Mouse (Mus musculus) heart, adult 2 months (tissue): Measurements from ENCODE around the gene H1foo. TPM values are rescaled to one million over a fixed set of nuclear protein-coding genes. Genes with fewer than 3 reads are reported as not detected.

ENCODE experiments used
- DNase-seq, 2 experiments: peaks; one replicate each; pipeline ENCODE4 v3.0.0; 2021
- H3K27ac ChIP-seq: fragments of 200-600 bp; 2 replicates; pipeline ENCODE4 v1.8.1; 2022
- H3K27me3 ChIP-seq: fragments of 200-500 bp; 2 replicates; pipeline ENCODE4 v1.6.1; 2012; ENCODE audit warnings: mild to moderate bottlenecking, low read length, inconsistent platforms, mixed read lengths; ENCODE audit not compliant: control insufficient read depth, insufficient read depth
- H3K36me3 ChIP-seq: fragments of 200-500 bp; 2 replicates; pipeline ENCODE4 v1.6.1; 2012; ENCODE audit warnings: low read length, inconsistent platforms; ENCODE audit not compliant: control insufficient read depth, insufficient read depth
- H3K4me1 ChIP-seq: fragments of 200-500 bp; 2 replicates; pipeline ENCODE4 v1.6.1; 2011; ENCODE audit warnings: low read length; ENCODE audit not compliant: control insufficient read depth, insufficient read depth
- H3K4me3 ChIP-seq: fragments of 200-600 bp; 2 replicates; pipeline ENCODE4 v1.8.1; 2022
- H3K79me2 ChIP-seq: fragments of 200-500 bp; replicated peaks from 2 replicates; pipeline ENCODE4 v1.6.1; 2012; ENCODE audit warnings: mild to moderate bottlenecking, inconsistent platforms, low read length, moderate library complexity, mixed read lengths; ENCODE audit not compliant: control insufficient read depth, insufficient read depth
- H3K9ac ChIP-seq: fragments of 200-500 bp; 2 replicates; pipeline ENCODE4 v1.6.1; 2012; ENCODE audit warnings: low read depth, mild to moderate bottlenecking, control low read depth, inconsistent platforms, low read length, mixed read lengths
- CTCF ChIP-seq: fragments of 200-600 bp; IDR thresholded peaks from 2 replicates; pipeline ENCODE4 v1.8.1; 2022; ENCODE audit warnings: antibody characterized with exemption, mild to moderate bottlenecking, moderate library complexity
- EP300 ChIP-seq: fragments of 200-500 bp; IDR thresholded peaks from 2 replicates; pipeline ENCODE4 v1.6.1; 2011; ENCODE audit warnings: low read depth, low read length, control low read depth; ENCODE audit not compliant: insufficient read depth
- POLR2A ChIP-seq: fragments of 200-500 bp; IDR thresholded peaks from 2 replicates; pipeline ENCODE4 v1.6.1; 2011; ENCODE audit warnings: mild to moderate bottlenecking, low read depth, low read length, control low read depth; ENCODE audit not compliant: insufficient read depth
- WGBS: fragments of 180-500 bp; shearing (Covaris S2); methylation state at CpG from one replicate; pipeline ENCODE4 v1.1.7; 2018; 5-methylcytosine and 5-hydroxymethylcytosine counted together
- intact Hi-C: fragments of 180-260 bp; cut with DNase I; formaldehyde crosslinking; loops from one replicate; pipeline ENCODE4 v1.15.1; 2025
- polyA plus RNA-seq: library from polyadenylated mRNA; depleted of rRNA; stranded (reverse); fragments of >200 nt; gene quantifications from 2 replicates; pipeline ENCODE4 v1.2.3, GENCODE M21; 2012
- total RNA-seq, 2 experiments: library from RNA; stranded (reverse); gene quantifications; 2 replicates each; pipeline ENCODE4 v1.2.3; 2021

The H1foo gene
- total and polyA plus RNA-seq, 3 experiments = not detected

DNA sequence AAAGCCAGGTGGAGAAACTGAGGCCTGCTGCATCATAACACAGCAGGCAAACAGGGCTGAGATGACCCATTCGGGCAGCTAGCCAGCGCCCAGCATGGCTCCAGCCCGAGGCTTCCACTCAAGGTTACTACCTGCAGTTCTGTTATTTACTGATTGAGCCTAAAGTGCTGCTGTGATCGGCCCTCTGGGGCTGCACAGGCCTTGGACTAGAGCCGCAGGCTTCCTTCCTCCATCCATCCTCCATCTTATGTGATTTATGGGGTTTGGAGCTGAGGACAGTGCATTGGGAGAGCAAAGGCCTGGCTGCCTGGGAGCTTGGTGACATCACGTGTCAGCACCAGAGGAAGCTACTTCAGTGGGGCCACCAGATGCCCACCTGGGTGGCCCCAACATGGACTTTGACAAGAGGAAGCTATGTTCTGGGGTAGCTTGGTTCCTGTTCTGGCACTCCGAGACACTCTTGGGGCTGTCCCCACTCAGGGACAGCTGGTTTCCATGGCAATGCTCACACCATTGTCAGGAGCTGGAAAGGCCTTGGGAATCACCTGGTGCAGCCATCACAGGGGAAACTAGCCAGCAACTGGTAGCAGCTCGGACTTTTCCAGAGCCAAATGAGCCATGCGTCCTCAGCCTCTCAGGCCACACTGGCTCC is 42.5 kb downstream of the H1foo start:
- TF ChIP-seq EP300 = no peak
- TF ChIP-seq POLR2A = 0 out of 2 replicates have a peak, but pooled peaks have one; percentile 5
- Histone ChIP-seq H3K36me3 (no peaks in the 10 kb centered on the region), H3K79me2 (peaks cover 7% of the 10 kb centered on the region), H3K9ac (no peak overlapping the region), H3K27me3 (no peaks in the 10 kb centered on the region), H3K27ac (peak overlapping the region; percentile 69), H3K4me1 (peaks cover 37% of the 10 kb centered on the region), H3K4me3 (peak overlapping the region; percentile 2; the same call in 1 of the 2 replicates)
- DNase-seq = peak in 1 of 2 experiments; percentile 45
- 46% methylated on average over 9 of the region's 9 CpGs for WGBS
- intact Hi-C loops = loop anchor here (2.0 kb wide), 1 partner anchor 14 kb away; no protein-coding TSS in a partner anchor

DNA sequence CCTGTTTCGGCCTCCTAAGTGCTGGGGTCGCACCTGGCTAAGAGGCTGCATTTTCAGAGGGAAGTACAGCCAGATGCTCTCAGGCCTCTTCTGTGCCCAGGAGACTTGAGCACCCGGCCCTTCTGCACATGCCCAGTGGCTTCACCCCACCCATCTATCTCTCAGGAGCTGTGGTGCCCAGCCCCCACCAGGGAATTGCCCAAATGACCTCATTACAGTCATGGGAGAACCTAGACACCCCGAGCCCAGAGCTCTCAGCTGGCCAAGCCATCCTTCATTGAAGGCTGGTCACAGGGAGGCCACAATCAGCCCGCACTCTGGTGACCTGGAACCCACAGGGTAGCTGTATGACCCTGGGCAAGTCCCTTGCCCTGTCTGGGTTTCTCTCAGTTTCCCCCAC is 44.3 kb downstream of the H1foo start:
- no peak for TF ChIP-seq EP300
- no peak for TF ChIP-seq POLR2A
- no peak for TF ChIP-seq CTCF
- Histone ChIP-seq H3K27me3 (no peaks in the 10 kb centered on the region), H3K27ac (peak overlapping the region; percentile 57), H3K4me3 (peak overlapping the region; percentile 25; the same call in 1 of the 2 replicates), H3K36me3 (no peaks in the 10 kb centered on the region), H3K9ac (peak overlapping the region; percentile 27; the same call in 1 of the 2 replicates), H3K4me1 (peaks cover 30% of the 10 kb centered on the region), H3K79me2 (peaks cover 12% of the 10 kb centered on the region)
- no peak for DNase-seq
- intact Hi-C loops = no loop called here
- WGBS = 53% methylated on average over 5 of the region's 5 CpGs

DNA sequence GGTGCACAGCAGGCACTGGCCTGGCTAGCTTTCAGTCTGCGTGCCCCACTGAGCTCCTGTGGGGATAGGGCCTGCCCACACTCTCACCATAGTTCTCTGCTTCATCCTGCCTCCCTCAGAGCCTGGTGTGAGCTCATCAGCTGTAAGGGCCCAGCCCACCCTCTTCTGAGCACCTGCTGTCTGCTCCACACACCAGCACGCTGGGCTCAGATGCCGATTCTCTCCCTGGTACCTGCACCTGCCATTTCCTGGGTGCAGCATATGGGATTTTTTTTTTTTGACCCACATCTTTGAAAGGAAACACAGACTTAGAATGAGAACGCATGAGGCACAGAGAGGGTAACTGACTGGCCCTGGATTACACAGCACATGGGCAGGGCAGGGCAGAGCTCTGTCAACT is 44.9 kb downstream of the H1foo start:
- intact Hi-C loops = no loop called here
- peak overlapping the region; percentile 57 for H3K27ac ChIP-seq

DNA sequence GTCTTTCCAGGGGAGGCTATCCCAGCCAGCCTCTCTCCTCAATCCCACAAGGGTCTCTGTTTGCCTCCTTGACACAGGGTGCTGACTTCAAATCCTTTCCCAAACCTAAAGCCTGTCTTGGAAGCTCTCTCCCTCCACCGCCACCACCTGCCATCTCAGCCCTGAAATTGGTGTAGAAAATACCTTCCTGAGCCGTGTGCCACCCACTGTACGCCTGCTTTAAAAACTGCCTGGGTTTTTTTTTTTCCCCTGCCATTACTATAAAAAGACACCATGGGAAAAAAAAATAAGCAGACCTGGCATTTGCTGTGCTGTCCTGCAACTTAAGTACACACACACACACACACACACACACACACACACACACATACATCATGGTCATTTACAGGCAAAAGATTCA is 45.3 kb downstream of the H1foo start:
- TF ChIP-seq EP300 = no peak
- TF ChIP-seq POLR2A = no peak
- TF ChIP-seq CTCF = no peak
- peaks cover 25% of the 10 kb centered on the region for H3K4me1 ChIP-seq
- no peaks in the 10 kb centered on the region for H3K27me3 ChIP-seq
- DNase-seq = no peak
- no peaks in the 10 kb centered on the region for H3K36me3 ChIP-seq
- peaks cover 12% of the 10 kb centered on the region for H3K79me2 ChIP-seq
- intact Hi-C loops = no loop called here
- WGBS = 50% methylated on average over 3 of the region's 3 CpGs
- peak overlapping the region; percentile 57 for H3K27ac ChIP-seq
- H3K9ac ChIP-seq = peak overlapping the region; percentile 96
- H3K4me3 ChIP-seq = peak overlapping the region; percentile 25; the same call in 1 of the 2 replicates

More for the DNA sequence above, 44.9 kb downstream of the H1foo start:
- TF ChIP-seq EP300 (no peak), POLR2A (no peak), CTCF (no peak)
- Histone ChIP-seq H3K4me3 (peak overlapping the region; percentile 25; the same call in 1 of the 2 replicates), H3K9ac (peak overlapping the region; percentile 27), H3K79me2 (peaks cover 13% of the 10 kb centered on the region), H3K27me3 (no peaks in the 10 kb centered on the region), H3K4me1 (peaks cover 29% of the 10 kb centered on the region), H3K36me3 (no peaks in the 10 kb centered on the region)
- no peak for DNase-seq
- WGBS = 52% methylated on average over 4 of the region's 4 CpGs

DNA sequence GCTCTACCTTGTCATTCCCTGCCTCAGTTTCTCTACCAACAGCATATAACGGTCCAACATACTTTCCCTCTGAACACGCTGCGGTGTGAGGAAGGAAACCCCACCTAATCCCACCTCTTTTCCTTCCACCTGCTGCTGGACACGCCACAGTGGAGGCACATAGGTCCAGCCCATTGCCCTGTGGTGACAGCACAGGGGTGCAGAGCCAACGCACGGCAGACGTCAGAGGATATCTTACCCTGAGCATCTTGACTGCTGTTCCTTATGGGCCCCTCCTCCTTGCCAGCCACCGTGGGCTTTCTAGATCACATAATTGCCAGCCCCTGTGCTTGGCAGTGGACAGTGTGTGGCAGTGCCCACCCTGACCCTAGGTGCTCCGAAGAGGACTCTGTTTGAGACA is 45.7 kb downstream of the H1foo start:
- intact Hi-C loops = no loop called here
- no peak for TF ChIP-seq CTCF
- TF ChIP-seq POLR2A = 0 out of 2 replicates have a peak, but pooled peaks have one; percentile 22
- TF ChIP-seq EP300 = no peak
- H3K4me1 ChIP-seq = peaks cover 23% of the 10 kb centered on the region
- no peaks in the 10 kb centered on the region for H3K27me3 ChIP-seq
- DNase-seq = peak in 1 of 2 experiments; percentile 43
- peak overlapping the region; percentile 96 for H3K9ac ChIP-seq
- H3K27ac ChIP-seq = peak overlapping the region; percentile 96
- no peaks in the 10 kb centered on the region for H3K36me3 ChIP-seq
- 45% methylated on average over 9 of the region's 9 CpGs for WGBS
- H3K4me3 ChIP-seq = peak overlapping the region; percentile 91
- peaks cover 12% of the 10 kb centered on the region for H3K79me2 ChIP-seq
